Mouse (Mus musculus) intestine, postnatal 0 days (tissue): ENCODE measurements around the gene Klhl32. TPM values are rescaled to one million over a fixed set of nuclear protein-coding genes. Genes with fewer than 3 reads are reported as not detected.

Experiments
- ATAC-seq: fragments of 200-750 bp; cut with Nextera tagmentation; 2 replicates; pipeline ENCODE4 v1.8.0; 2017; ENCODE audit warnings: mild to moderate bottlenecking, moderate TSS enrichment, moderate library complexity
- H3K27ac ChIP-seq: fragments of 300-500 bp; sonication (generic); 2 replicates; pipeline ENCODE4 v1.5.1; 2014; ENCODE audit warnings: mild to moderate bottlenecking, low read depth, low read length, moderate library complexity
- H3K27me3 ChIP-seq: fragments of 300-500 bp; sonication (generic); replicated peaks from 2 replicates; pipeline ENCODE4 v1.6.1; 2014; ENCODE audit warnings: low read length, mixed read lengths; ENCODE audit not compliant: control insufficient read depth, insufficient read depth
- H3K36me3 ChIP-seq: fragments of 300-500 bp; sonication (generic); 2 replicates; pipeline ENCODE4 v1.6.1; 2014; ENCODE audit warnings: mild to moderate bottlenecking, moderate library complexity; ENCODE audit not compliant: control insufficient read depth, insufficient read depth
- H3K4me1 ChIP-seq: fragments of 300-500 bp; sonication (generic); replicated peaks from 2 replicates; pipeline ENCODE4 v1.6.1; 2014; ENCODE audit warnings: antibody characterized with exemption, low read length, mixed read lengths; ENCODE audit not compliant: control insufficient read depth, insufficient read depth
- H3K4me2 ChIP-seq: fragments of 300-500 bp; sonication (generic); replicated peaks from 2 replicates; pipeline ENCODE4 v1.6.1; 2014; ENCODE audit warnings: low read depth, mild to moderate bottlenecking, moderate library complexity
- H3K4me3 ChIP-seq: fragments of 300-500 bp; sonication (generic); 2 replicates; pipeline ENCODE4 v1.5.1; 2014; ENCODE audit warnings: low read depth, low read length
- H3K9ac ChIP-seq: fragments of 300-500 bp; sonication (generic); 2 replicates; pipeline ENCODE4 v1.6.1; 2014; ENCODE audit warnings: mild to moderate bottlenecking, low read depth, low read length
- H3K9me3 ChIP-seq: fragments of 300-500 bp; sonication (generic); 2 replicates; pipeline ENCODE4 v1.6.1; 2016; ENCODE audit warnings: mixed run types; ENCODE audit not compliant: control insufficient read depth
- CTCF ChIP-seq: sonication (generic); IDR thresholded peaks from 2 replicates; pipeline ENCODE4 v1.5.1; 2016; ENCODE audit warnings: low read depth, mild to moderate bottlenecking, control low read depth, antibody characterized with exemption, moderate library complexity
- WGBS: fragments of 180-500 bp; shearing (Covaris S2); extraction: QIAGEN DNeasy Blood & Tissue Kit; methylation state at CpG from one replicate; pipeline ENCODE4 v1.1.7; 2014; 5-methylcytosine and 5-hydroxymethylcytosine counted together
- polyA plus RNA-seq: library from polyadenylated mRNA; unstranded; fragments of >200 nt; fragmentation: Nextera tagmentation; extraction: Ambion mirVana; gene quantifications from 2 replicates; pipeline ENCODE4 v1.2.1, GENCODE M21; 2015

The Klhl32 gene
- polyA plus RNA-seq, 1 experiment from 2014 or later = 2.6 TPM

DNA sequence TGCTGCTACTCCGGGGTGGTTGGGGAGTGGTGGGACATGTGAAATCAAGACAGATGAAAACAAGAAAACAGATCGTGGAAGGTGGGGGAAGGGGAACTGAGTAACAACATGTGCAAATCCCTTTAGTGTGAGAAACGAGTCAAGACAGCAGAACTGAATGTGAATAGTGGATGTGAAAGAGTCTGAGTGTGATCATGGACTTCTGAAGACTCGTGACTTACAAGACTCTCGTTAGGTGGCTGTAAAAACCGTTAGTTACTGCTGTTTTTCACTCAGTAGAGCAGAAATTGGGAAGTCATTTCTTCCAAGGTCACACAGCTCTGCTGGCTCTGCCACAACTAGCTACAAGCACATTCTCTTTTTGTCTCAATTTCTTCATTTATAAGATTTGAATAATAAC is 282.9 kb downstream of the Klhl32 start:
- Histone ChIP-seq H3K4me3 (no peak overlapping the region), H3K9ac (no peak overlapping the region), H3K36me3 (no peaks in the 10 kb centered on the region), H3K9me3 (no peaks in the 10 kb centered on the region), H3K27ac (no peak overlapping the region), H3K4me2 (no peak overlapping the region), H3K4me1 (no peaks in the 10 kb centered on the region), H3K27me3 (no peaks in the 10 kb centered on the region)
- no peak for ATAC-seq
- WGBS = 79% methylated on average over 6 of the region's 6 CpGs
- no peak for TF ChIP-seq CTCF

Other genes starting within 250 kb of the Klhl32 start
- gene Ndufaf4, start 47.0 kb upstream of the Klhl32 start, polyA plus RNA-seq = 47.3 and 48.8 TPM in 2 replicates
- 0.21 and 0.65 TPM in 2 replicates for gene Gpr63, start 115.3 kb upstream of the Klhl32 start, polyA plus RNA-seq